Mouse (Mus musculus): ENCODE measurements around the gene Gm16253. TPM values are rescaled to one million over a fixed set of nuclear protein-coding genes. Genes with fewer than 3 reads are reported as not detected.
"Not testable (repeated sequence)": the region's sequence is repeated elsewhere in the genome, so short reads cannot be mapped to it uniquely, and the experiment has no call there.

Gene Gm16253
- polyA plus RNA-seq, 1 experiment, result 0.20 TPM

DNA sequence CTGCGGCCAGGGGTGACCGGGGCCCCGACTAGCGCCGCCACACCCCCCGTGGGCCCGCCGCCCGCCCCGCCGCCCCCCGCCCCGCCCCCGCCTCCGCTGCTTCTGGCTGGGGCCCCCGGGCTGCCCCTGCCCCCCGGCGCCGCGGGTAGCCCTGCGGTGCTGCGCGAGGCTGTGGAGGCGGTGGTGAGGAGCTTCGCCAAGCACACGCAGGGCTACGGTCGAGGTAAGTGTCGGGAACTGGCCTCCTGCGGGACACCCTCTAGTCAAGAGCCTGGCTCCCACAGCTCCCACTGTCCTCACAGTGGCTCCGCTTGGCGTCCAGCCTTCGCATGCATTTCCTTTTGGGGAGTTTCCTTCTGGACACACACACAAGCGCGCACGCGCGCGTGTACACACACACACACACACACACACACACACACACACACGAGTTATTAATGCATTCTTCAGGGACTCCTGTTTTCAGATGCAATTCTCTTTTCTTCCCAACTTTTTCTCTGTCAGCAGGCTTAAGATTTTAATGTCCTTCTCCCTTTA is 24.5 kb downstream of the Gm16253 start:
- Histone ChIP-seq H3K4me3 (ENCODE audit: insufficient read depth, poor library complexity, severe bottlenecking) (peak overlapping the region; percentile 44), H3K36me3 (ENCODE audit: control insufficient read depth, insufficient read depth) (peaks cover 10% of the 10 kb centered on the region), H3K79me3 (ENCODE audit: low read depth) (peaks cover 25% of the 10 kb centered on the region), H3ac (ENCODE audit: control insufficient read depth, insufficient read length, low read depth) (peak overlapping the region; percentile 83), H3K79me2 (ENCODE audit: control insufficient read depth, insufficient read depth) (peaks cover 43% of the 10 kb centered on the region), H3K27me3 (ENCODE audit: control insufficient read depth, insufficient read depth, insufficient read length) (no peaks in the 10 kb centered on the region)
- TF ChIP-seq MYOD1 (IDR thresholded peaks at IDR 0.05; ENCODE audit: control insufficient read depth, insufficient read length, low read depth) (no peak), CTCF (IDR thresholded peaks at IDR 0.05; ENCODE audit: control insufficient read depth, insufficient read depth, insufficient read length) (no peak), FOSL1 (IDR thresholded peaks at IDR 0.05; ENCODE audit: insufficient read depth, low read length, poor library complexity, severe bottlenecking) (no peak)

DNA sequence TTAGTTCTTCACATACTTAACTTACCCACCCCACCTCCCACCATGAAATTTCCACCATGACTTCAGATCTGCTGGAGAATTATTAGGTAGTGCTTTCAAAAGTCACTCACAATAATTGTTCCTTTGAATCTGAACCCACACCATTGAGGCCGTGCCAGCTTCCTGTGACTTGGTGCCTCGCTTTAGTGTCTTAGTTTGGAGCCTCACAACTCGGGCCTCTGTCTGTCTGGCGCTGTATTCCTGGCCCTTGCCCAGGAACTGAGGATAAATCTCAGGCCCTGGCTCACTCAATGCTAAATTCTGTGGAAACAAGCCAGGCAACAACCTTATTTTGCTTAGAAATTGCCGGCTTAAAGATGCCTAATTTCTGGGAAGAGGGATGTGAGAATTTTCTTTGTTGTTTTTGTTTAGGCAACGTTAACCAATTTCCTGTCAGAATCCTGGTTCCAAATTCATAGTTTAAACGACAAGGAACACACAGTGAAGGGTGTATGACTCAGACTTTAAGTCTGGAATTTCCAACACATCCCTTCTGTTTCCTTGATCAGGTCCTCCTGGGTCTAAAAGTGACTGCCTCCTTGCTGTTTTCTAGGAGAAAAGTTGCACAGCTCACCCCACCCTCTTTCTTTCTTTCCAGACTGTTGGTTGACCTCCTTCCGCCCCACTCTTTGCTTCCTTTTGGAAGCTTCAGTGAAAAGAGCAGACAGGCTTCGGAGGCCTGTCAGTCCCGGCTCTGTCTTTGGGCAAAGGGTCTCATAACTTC is 25.3 kb downstream of the Gm16253 start:
- Histone ChIP-seq H3ac (ENCODE audit: control insufficient read depth, insufficient read length, low read depth) (peak overlapping the region; percentile 60), H3K27me3 (ENCODE audit: control insufficient read depth, insufficient read depth, insufficient read length) (no peaks in the 10 kb centered on the region), H3K36me3 (ENCODE audit: control insufficient read depth, insufficient read depth) (peaks cover 10% of the 10 kb centered on the region), H3K79me2 (ENCODE audit: control insufficient read depth, insufficient read depth) (peaks cover 47% of the 10 kb centered on the region), H3K4me3 (ENCODE audit: insufficient read depth, poor library complexity, severe bottlenecking) (peak overlapping the region; percentile 44), H3K79me3 (ENCODE audit: low read depth) (peaks cover 25% of the 10 kb centered on the region)
- TF ChIP-seq USF1 (IDR thresholded peaks at IDR 0.05; ENCODE audit: low read depth) (no peak), MAX (IDR thresholded peaks at IDR 0.05) (no peak), MYOG (IDR thresholded peaks at IDR 0.05; ENCODE audit: control insufficient read depth, extremely low read depth, insufficient read length) (no peak), CEBPB (IDR thresholded peaks at IDR 0.05; ENCODE audit: low read depth) (no peak), CTCF (IDR thresholded peaks at IDR 0.05; ENCODE audit: control insufficient read depth, insufficient read depth, insufficient read length) (no peak), MYOD1 (IDR thresholded peaks at IDR 0.05; ENCODE audit: control insufficient read depth, insufficient read length, low read depth) (no peak), FOSL1 (IDR thresholded peaks at IDR 0.05; ENCODE audit: insufficient read depth, low read length, poor library complexity, severe bottlenecking) (no peak)

DNA sequence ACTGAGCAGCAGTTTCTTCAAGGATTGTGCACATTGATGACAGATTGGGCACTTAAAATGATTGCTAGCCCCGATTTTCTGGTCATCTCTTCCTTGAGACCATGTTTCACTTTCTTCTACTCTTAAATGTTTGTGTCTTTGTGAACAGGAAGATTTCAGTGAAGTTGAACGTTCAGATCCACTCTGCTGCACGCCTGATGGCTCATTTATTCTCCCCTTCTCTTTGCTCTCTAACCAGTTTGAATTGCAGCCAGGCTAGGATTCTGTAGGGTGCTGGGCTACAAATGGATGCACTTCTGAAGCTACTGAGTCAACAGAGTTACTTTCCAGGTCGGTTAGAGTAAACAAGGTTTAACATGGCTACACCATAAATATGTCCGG is 25.9 kb downstream of the Gm16253 start:
- peaks cover 25% of the 10 kb centered on the region for H3K79me3 ChIP-seq (ENCODE audit: low read depth)
- TF ChIP-seq MAX (IDR thresholded peaks at IDR 0.05) (no peak), MYOG (IDR thresholded peaks at IDR 0.05; ENCODE audit: control insufficient read depth, extremely low read depth, insufficient read length) (no peak), FOSL1 (IDR thresholded peaks at IDR 0.05; ENCODE audit: insufficient read depth, low read length, poor library complexity, severe bottlenecking) (no peak), MYOD1 (IDR thresholded peaks at IDR 0.05; ENCODE audit: control insufficient read depth, insufficient read length, low read depth) (no peak), CTCF (IDR thresholded peaks at IDR 0.05; ENCODE audit: control insufficient read depth, insufficient read depth, insufficient read length) (no peak), CEBPB (IDR thresholded peaks at IDR 0.05; ENCODE audit: low read depth) (no peak), USF1 (IDR thresholded peaks at IDR 0.05; ENCODE audit: low read depth) (no peak)
- H3K36me3 ChIP-seq (ENCODE audit: control insufficient read depth, insufficient read depth), result peaks cover 10% of the 10 kb centered on the region
- H3ac ChIP-seq (ENCODE audit: control insufficient read depth, insufficient read length, low read depth), result no peak overlapping the region
- H3K27me3 ChIP-seq (ENCODE audit: control insufficient read depth, insufficient read depth, insufficient read length), result no peaks in the 10 kb centered on the region
- peaks cover 53% of the 10 kb centered on the region for H3K79me2 ChIP-seq (ENCODE audit: control insufficient read depth, insufficient read depth)
- no peak overlapping the region for H3K4me3 ChIP-seq (ENCODE audit: insufficient read depth, poor library complexity, severe bottlenecking)

DNA sequence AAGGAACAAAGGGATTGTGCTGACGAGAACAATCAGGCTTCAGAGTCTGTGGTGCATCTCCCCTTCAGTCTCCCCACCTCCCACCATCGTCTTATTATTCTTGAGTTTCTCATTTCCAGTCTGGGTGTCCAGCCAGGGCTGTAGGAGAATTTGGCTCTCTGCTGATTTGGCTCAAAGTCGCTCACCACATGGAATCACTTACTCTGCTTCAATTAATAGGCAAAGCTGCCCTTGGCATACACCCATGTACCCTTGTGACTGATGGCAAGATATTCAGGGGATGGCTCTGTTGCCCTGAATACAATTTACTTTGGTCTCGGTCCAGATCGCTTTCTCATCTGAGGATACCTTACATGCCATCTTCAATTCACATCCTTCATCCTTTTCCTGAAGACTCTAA is 26.5 kb downstream of the Gm16253 start:
- Histone ChIP-seq H3K4me3 (ENCODE audit: insufficient read depth, poor library complexity, severe bottlenecking) (no peak overlapping the region), H3K79me3 (ENCODE audit: low read depth) (peaks cover 25% of the 10 kb centered on the region), H3K79me2 (ENCODE audit: control insufficient read depth, insufficient read depth) (peaks cover 55% of the 10 kb centered on the region), H3ac (ENCODE audit: control insufficient read depth, insufficient read length, low read depth) (no peak overlapping the region), H3K36me3 (ENCODE audit: control insufficient read depth, insufficient read depth) (peaks cover 10% of the 10 kb centered on the region), H3K27me3 (ENCODE audit: control insufficient read depth, insufficient read depth, insufficient read length) (no peaks in the 10 kb centered on the region)
- TF ChIP-seq FOSL1 (IDR thresholded peaks at IDR 0.05; ENCODE audit: insufficient read depth, low read length, poor library complexity, severe bottlenecking), result no peak
- no peak for TF ChIP-seq MYOG (IDR thresholded peaks at IDR 0.05; ENCODE audit: control insufficient read depth, extremely low read depth, insufficient read length)
- TF ChIP-seq CEBPB (IDR thresholded peaks at IDR 0.05; ENCODE audit: low read depth), result no peak
- no peak for TF ChIP-seq USF1 (IDR thresholded peaks at IDR 0.05; ENCODE audit: low read depth)
- no peak for TF ChIP-seq MAX (IDR thresholded peaks at IDR 0.05)
- TF ChIP-seq MYOD1 (IDR thresholded peaks at IDR 0.05; ENCODE audit: control insufficient read depth, insufficient read length, low read depth), result no peak
- no peak for TF ChIP-seq CTCF (IDR thresholded peaks at IDR 0.05; ENCODE audit: control insufficient read depth, insufficient read depth, insufficient read length)

DNA sequence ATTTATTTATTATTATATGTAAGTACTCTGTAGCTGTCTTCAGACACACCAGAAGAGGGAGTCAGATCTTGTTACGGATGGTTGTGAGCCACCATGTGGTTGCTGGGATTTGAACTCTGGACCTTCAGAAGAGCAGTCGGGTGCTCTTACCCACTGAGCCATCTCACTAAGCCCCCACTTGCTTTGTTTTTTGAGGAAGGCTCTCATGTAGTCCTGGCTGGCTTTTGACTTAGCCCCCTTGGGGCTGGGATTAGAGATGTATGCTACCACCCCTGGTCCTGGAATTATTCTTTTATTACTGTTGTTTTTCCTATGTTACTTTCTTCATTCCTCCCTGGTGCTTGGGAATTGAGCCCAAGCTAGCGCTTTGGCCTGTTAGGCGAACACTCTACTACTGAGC is 29.2 kb downstream of the Gm16253 start:
- H3K79me2 ChIP-seq (ENCODE audit: control insufficient read depth, insufficient read depth), result peaks cover 59% of the 10 kb centered on the region
- not testable (repeated sequence) for H3K36me3 ChIP-seq (ENCODE audit: control insufficient read depth, insufficient read depth); H3K4me3 ChIP-seq (ENCODE audit: insufficient read depth, poor library complexity, severe bottlenecking); H3K27me3 ChIP-seq (ENCODE audit: control insufficient read depth, insufficient read depth, insufficient read length); H3ac ChIP-seq (ENCODE audit: control insufficient read depth, insufficient read length, low read depth)
- peaks cover 25% of the 10 kb centered on the region for H3K79me3 ChIP-seq (ENCODE audit: low read depth)

DNA sequence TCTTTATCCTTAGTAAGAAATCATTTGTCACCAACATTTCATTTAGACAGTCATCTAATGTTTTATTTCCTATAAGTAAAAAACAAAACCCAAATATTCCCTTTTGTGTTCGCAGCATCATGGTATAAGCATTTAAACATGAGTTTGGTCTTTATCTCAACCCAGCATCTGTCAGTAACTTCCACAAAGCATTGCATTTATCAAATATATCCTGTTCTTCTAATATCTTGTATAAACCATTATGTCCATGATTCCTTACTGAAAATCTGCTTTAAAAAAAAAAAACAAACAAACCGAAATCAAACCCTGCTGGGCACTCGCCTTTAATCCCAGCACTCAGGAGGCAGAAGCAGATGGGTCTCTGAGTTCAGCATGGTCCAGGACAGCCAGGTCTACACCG is 29.8 kb downstream of the Gm16253 start:
- Histone ChIP-seq H3K36me3 (ENCODE audit: control insufficient read depth, insufficient read depth) (peaks cover 10% of the 10 kb centered on the region), H3K79me2 (ENCODE audit: control insufficient read depth, insufficient read depth) (peaks cover 54% of the 10 kb centered on the region)
- TF ChIP-seq CEBPB (IDR thresholded peaks at IDR 0.05; ENCODE audit: low read depth) (no peak), MAX (IDR thresholded peaks at IDR 0.05) (no peak), CTCF (IDR thresholded peaks at IDR 0.05; ENCODE audit: control insufficient read depth, insufficient read depth, insufficient read length) (no peak), MYOD1 (IDR thresholded peaks at IDR 0.05; ENCODE audit: control insufficient read depth, insufficient read length, low read depth) (no peak), MYOG (IDR thresholded peaks at IDR 0.05; ENCODE audit: control insufficient read depth, extremely low read depth, insufficient read length) (no peak), USF1 (IDR thresholded peaks at IDR 0.05; ENCODE audit: low read depth) (no peak), FOSL1 (IDR thresholded peaks at IDR 0.05; ENCODE audit: insufficient read depth, low read length, poor library complexity, severe bottlenecking) (no peak)

More for the DNA sequence above, 29.8 kb downstream of the Gm16253 start:
- Histone ChIP-seq H3ac (ENCODE audit: control insufficient read depth, insufficient read length, low read depth) (no peak overlapping the region), H3K79me3 (ENCODE audit: low read depth) (peaks cover 23% of the 10 kb centered on the region), H3K27me3 (ENCODE audit: control insufficient read depth, insufficient read depth, insufficient read length) (no peaks in the 10 kb centered on the region), H3K4me3 (ENCODE audit: insufficient read depth, poor library complexity, severe bottlenecking) (no peak overlapping the region)
